Mouse (Mus musculus) Muller cell, postnatal 12 days (primary cell): ENCODE measurements around the gene Gm10053.
A peak's percentile ranks its signal among the peaks of the same experiment; 100 is the strongest.

Source experiments
- DNase-seq: peaks from one replicate; pipeline ENCODE4 v3.0.0-alpha.2; 2015; ENCODE audit errors: inconsistent ontology term

The Gm10053 gene

DNA sequence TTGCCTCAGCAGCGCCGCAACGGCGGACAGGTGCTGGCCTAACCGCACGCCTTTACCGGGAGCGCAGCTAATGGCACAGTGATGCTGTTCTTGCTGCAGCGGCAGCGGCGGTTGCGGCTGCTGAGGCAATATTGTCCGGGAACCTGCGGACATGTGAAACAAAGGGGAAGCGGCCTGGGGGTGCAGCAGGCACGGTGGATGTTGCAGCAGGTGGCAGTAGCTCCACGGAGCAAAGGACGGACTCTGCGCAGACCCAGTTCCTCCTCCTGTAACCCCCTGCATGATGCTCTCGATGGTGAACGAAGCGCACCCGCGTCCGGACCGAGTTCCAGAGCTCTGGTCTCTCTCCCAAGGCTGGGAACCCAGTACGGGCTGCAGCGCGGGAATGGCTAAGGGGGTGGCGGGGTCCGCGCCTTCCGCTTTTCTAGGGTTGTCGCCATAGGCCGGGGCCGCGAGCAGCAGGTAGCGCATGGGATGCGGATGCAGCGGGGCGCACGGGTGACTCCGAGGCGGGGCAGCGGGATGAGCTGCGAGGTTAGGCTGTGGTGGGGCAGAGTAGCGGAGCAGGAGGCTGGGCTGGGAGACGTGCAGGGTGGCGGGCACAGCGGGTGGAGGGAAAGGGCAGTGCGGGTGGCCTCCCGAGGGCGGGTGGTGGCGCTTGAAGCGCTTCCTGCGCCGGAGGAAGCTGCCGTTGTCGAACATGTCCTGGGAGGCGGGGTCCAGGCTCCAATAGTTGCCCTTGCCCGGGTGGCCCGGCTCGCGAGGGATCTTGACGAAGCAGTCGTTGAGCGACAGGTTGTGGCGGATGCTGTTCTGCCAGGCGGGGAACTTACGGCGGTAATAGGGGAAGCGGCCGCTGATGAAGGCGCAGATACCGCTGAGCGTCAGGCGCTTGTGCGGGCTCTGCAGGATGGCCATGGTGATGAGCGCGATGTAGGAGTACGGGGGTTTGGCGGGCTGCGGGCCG lies 24.4 kb downstream of the Gm10053 start:
- peak; percentile 18 for DNase-seq

GRCm38 (mm10) chr19:24900581-24901220 lies 25.2 kb downstream of the Gm10053 start, which contains the start of gene Foxd4:
Gene Foxd4, minus strand, starts transcription at chr19:24901197.
- no peak for DNase-seq

DNA sequence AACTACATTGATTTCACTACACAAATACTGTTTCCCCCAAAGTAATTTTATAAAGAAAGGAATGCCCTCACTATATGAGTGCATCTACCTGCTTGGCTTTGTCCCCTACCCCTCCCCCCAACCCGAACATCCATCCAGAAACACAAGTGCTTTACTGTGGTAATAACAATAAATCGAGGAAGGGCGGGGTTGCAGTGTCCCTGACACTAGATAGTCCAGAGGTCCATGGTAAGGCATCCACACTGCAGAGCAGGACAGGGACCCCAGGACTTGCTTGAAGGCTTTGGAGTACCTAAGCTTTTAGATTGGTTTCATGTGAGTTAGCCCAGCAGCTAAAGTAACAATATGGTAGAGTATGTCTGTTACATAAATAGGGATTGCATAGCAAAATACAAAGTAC lies 26.2 kb downstream of the Gm10053 start:
- DNase-seq, result no peak

- DNase-seq, result no peak
Measured at GRCm38 (mm10) chr19:24902256-24902655, 26.8 kb downstream of the Gm10053 start.

DNA sequence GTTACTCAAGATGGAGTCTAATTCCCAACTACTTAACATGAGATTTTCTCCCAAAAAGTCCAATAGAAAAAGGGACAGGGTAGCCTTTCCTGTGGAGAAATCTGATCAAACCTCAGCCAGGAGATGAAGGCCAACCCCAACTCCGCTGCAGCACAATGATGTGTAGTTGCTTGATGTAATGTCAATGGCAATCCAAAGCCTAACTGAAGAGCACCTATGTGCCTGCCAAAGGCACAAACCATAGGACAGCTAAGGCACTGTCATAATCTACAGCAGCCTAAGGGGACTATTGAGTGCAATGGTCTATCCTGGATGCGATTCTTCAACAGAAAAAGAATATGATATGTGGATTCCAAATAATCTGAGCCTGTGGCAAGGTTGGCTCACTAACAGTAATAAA lies 27.3 kb downstream of the Gm10053 start:
- DNase-seq, result no peak

- DNase-seq, result no peak
Measured at GRCm38 (mm10) chr19:24907655-24908054, 32.2 kb downstream of the Gm10053 start.

DNA sequence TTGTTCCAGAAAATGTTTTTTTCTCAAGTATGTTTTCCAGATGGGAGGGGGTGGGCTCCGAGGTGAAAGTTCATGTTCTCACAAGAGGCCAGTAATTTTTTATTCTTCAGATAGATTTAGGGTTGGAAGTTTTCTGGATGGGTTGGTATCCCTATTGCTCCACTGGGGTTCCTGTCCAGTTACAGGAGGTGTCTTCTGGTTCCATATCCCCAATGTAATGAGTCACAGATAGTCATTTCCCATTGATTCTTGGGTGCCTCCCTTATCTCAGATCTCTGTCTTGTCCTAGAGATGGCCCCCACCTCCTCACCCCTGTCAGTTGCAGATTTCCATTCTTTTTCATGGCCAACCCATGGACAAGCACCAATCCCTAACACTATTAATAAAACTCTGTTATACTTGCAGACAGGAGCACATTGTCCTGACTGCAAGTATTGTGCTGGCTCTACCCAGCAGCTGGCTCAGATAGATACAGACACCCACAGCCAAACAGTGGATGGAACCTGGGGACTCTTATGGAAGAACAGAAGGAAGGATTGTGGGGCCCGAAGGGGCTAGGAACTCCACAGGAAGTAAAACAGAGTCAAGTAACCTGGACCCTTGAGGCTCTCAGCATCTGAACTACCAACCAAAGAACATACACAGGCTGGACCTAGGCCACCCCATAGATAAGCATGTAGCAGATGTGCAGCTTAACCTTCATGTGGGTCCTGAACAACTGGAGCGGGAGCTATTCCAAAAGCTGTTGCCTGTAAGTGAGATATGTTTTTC lies 33.1 kb downstream of the Gm10053 start:
- DNase-seq, result no peak

DNA sequence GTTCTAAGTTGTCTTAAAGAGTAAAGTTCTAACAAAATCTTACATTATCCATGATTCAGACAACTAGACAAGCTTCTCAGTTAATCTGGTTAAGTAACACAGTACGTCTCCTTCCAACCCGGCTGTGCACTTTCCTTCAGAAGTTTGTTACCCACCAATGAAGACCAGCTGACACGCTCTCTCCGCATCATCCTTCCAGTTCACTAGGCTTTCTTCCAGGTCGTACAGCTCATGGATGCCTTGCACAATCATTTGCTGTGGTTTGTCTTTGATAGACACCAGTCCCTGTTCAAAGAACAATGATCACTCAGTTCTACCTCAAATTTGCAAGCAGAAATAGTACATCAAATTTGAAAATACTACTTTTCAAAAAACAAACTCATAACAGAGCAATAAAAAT lies 45.4 kb downstream of the Gm10053 start:
- DNase-seq, result no peak
